In genomic region chr4:123555251-123555650, GRCm38 (mm10) we compare ENCODE assay signal across 17 mouse cellular contexts.
"Had no signal": no experiment of that assay in that cellular context is flagged by ENCODE, and none has a peak within 500 bp of the region (broad histone marks: within the 10 kb centered on the region; RNA-seq: fewer than 3 reads in every experiment).

No protein-coding gene starts in this region.

- H3K4me2 ChIP-seq: lung, embryonic 15.5 days; midbrain, embryonic 12.5 days; neural tube, embryonic 12.5 days; stomach, embryonic 15.5 days had no signal

- DNase-seq: liver, postnatal 0 days; lung, adult 2 months; lung, postnatal 14 days; lung, postnatal 36 days; midbrain, embryonic 14.5 days; right cerebral cortex, postnatal 14 days; thymus, adult 2 months; thymus, postnatal 25 days; thymus, postnatal 4 days had no signal

- H3K27me3 ChIP-seq: lung, embryonic 15.5 days; megakaryocyte, embryonic 14.5 days; midbrain, embryonic 12.5 days; neural tube, embryonic 12.5 days; stomach, embryonic 15.5 days had no signal

- H3K27ac ChIP-seq: lung, embryonic 15.5 days; macrophage; midbrain, embryonic 12.5 days; neural tube, embryonic 12.5 days; stomach, embryonic 15.5 days; stomach, postnatal 0 days had no signal

- H3K4me3 ChIP-seq: lung, embryonic 15.5 days; megakaryocyte, embryonic 14.5 days; midbrain, embryonic 12.5 days; neural tube, embryonic 12.5 days; stomach, embryonic 15.5 days had no signal

- H3K9me3 ChIP-seq: lung, embryonic 15.5 days; megakaryocyte, embryonic 14.5 days; midbrain, embryonic 12.5 days; neural tube, embryonic 12.5 days; stomach, embryonic 15.5 days had no signal

- H3K36me3 ChIP-seq: lung, embryonic 15.5 days; stomach, embryonic 15.5 days had no signal

- H3K4me1 ChIP-seq: neural tube, embryonic 12.5 days; stomach, embryonic 15.5 days had no signal

- ATAC-seq: liver, postnatal 0 days; lung, postnatal 0 days had no signal

- H3K9ac ChIP-seq: liver, postnatal 0 days; lung, embryonic 15.5 days; midbrain, embryonic 12.5 days; neural tube, embryonic 12.5 days; stomach, embryonic 15.5 days had no signal
